Mouse (Mus musculus) thymus, adult 2 months (tissue): ENCODE results near the gene Tbx5.

Experiments used
- CTCF ChIP-seq: fragments of 200-500 bp; IDR thresholded peaks from 2 replicates; pipeline ENCODE4 v1.5.1; 2012; ENCODE audit warnings: mild to moderate bottlenecking, control low read depth, low read length, moderate library complexity, borderline replicate concordance; ENCODE audit not compliant: control insufficient read depth, poor library complexity, insufficient read depth; ENCODE audit errors: extremely low read depth
- POLR2A ChIP-seq: fragments of 200-500 bp; IDR thresholded peaks from 2 replicates; pipeline ENCODE4 v1.6.1; 2012; ENCODE audit warnings: mild to moderate bottlenecking, low read length, control low read depth, moderate library complexity; ENCODE audit not compliant: control insufficient read depth, poor library complexity, insufficient read depth; ENCODE audit errors: extremely low read depth

- TF ChIP-seq POLR2A (no peak), CTCF (no peak)
Measured at GRCm38 (mm10) chr5:119836618-119837305, 4.3 kb downstream of the Tbx5 start.
